Mouse (Mus musculus): ENCODE results near the gene Hormad2. TPM values are rescaled to one million over a fixed set of nuclear protein-coding genes. Genes with fewer than 3 reads are reported as not detected.

The Hormad2 gene
- total RNA-seq (2021) = not detected
- long read RNA-seq, experiment 1 = 0 reads
- long read RNA-seq, experiment 2 = 0 reads

DNA sequence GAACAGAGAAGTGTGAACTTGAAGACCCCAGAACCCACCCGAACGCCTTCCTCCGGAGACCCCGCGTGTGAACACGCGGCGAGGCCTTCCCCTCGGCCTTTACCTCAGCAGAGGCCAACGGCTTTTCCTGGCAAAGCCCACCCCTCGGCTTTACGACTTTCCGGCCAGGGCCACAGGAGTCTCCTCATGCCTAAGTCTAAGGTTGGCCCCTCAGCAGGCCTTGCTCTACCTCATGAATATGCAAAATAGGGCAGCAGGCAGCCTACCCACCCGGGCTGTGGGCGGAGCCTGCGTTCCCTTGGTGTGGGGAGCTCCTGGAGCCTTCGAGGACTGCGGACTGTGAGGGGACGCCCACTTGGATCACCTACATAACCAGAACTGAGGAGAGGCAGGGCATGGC is at the start of gene Hormad2:
Gene Hormad2 (minus strand): TSS at position 128 of the 400 bp plus-strand sequence.
- no peak for DNase-seq (ENCODE audit: low spot score in 2 of 2)

DNA sequence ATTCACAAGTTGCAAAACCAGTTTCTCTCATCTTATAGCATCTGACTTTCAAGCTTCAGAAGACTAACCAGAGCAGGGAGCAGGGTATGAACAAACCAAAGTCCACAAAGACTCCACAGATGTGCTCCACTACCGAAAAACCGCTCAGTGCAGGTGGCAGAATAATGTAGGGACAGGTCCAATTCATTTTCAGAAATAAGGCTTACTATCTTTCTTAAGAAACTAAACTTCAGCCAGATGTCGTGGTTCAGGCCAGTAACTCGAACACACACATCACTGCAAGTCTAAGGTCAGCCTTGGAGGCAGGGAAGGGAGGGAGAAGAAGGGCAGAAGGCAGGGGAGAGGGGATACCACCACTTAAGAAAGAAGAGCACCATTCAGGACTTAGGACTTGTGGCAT is 48.3 kb upstream of the Hormad2 start:
- no peak for DNase-seq (ENCODE audit: low spot score in 2 of 2)

DNA sequence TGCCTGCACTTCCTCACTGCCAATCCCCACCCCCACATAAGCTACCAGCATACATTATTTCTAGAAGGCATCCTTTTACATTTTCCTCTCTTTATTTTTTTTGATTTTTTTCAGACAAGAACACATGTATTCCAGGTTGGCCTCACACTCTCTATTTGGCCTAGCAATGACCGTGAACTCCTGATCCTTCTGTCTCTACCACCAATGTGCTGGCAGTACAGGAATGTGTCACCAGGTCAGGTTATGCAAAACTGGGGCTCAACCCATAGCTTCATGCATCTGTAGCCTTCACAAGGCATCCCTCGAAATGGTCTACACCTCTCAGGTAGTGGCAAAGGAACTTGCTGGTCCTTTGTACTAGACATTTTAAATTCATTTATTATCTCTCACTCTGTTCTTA is 47.9 kb upstream of the Hormad2 start:
- no peak for DNase-seq (ENCODE audit: low spot score in 2 of 2)

DNA sequence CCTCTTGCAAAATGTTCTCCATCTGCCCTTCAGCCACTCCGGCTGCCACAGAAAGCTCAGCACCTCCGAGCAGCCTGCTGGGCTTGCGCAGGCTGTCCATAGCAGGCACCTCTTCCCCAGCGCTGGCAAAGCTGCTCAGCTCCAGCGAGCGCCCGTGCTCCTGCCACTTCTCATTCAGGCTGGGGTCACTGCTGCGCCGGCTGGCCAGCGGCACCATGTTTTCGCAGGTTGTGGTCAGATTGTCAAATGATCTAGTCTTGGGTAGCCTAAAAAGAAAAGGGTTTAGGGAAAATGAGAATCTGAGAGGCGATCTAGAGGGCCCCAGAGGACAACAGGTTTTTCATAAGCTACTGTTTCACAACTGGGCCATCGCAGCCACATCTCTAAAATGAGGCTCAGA is 47.5 kb upstream of the Hormad2 start:
- no peak for DNase-seq (ENCODE audit: low spot score in 2 of 2)

- DNase-seq (ENCODE audit: low spot score in 2 of 2) = peak in 1 of 2 experiments; percentile 46
Observed at GRCm38 (mm10) chr11:4487401-4487965, 46.6 kb upstream of the Hormad2 start.

DNA sequence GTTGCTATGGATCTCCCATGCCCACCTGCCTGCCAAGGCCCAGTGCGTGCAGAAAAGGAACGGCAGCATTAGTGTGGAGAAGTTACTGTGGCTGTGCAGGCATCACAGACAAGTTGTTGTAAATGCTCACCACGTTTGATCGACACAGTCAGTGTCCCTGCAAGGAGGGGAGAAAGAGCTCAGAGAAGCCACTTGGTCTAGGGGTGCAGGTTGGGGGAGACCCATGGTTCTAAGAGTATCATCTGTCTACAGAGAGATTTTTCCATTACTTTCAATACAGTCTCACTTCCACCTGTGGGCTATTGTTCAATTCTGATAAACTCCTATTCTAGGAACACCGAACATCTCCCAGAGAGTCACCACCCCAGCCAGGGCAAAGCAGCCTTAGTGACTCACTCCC is 43.6 kb upstream of the Hormad2 start:
- no peak for DNase-seq (ENCODE audit: low spot score in 2 of 2)

- DNase-seq (ENCODE audit: low spot score in 2 of 2) = no peak
Observed at GRCm38 (mm10) chr11:4482641-4483040, 41.7 kb upstream of the Hormad2 start.

DNA sequence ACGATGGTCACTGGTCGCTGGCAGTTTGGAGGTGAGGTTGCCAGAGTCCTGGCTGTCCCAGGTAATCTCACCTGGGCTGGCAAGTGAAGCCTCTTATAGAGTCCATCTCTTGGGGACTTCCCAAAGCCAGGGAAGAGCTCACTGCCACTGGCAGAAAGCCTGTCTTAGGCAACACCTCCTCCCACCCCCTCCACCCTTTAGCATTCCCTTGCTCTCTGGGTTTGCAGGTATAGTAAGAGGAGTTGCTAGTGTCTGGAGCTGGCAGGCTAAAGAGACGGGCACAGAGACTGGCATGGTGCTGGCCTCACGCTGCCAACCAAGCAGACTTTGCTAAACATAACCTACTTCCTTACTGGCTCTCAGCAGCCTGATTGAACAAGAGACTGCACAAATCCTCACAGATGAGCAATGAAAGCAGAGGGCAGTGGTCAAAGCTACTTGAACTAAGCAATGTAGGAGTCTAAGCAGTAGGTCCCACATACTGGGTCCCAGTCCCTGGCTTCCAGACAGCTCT is 35.3 kb upstream of the Hormad2 start:
- DNase-seq (ENCODE audit: low spot score in 2 of 2) = no peak

DNA sequence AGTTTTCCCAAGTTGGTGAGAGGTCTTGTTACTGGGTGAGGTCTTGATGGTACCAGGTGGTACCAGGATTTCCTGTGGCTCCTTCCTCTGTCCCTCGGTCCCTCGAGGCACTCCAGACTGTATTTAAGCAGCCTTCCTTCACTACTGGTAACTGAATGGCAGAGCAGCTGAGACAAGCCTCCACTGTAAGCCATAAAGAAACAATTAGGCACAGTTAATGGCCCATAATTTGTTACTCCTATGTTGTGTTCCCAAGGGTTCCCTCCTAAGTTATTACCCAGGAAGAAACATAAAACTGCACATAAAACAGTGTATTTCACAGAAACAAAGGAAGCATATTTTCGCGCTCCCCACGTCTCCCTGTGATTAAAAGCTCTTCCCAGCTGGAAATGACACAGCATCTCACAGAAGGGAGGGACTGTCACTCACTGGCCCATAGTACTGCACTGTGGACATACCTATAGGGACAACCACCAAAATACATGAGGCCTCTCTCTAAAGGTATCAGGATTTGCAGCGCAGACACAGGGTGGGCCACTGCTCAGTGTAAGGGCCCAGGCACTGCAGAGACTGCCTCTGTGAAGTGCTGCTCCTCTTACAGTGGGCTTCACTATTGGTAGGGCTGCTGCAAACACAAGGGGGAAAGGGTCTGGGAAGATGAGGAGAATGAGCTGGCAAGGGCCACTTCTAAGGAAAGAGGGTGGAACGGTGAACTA is 31.7 kb upstream of the Hormad2 start:
- no peak for DNase-seq (ENCODE audit: low spot score in 2 of 2)

DNA sequence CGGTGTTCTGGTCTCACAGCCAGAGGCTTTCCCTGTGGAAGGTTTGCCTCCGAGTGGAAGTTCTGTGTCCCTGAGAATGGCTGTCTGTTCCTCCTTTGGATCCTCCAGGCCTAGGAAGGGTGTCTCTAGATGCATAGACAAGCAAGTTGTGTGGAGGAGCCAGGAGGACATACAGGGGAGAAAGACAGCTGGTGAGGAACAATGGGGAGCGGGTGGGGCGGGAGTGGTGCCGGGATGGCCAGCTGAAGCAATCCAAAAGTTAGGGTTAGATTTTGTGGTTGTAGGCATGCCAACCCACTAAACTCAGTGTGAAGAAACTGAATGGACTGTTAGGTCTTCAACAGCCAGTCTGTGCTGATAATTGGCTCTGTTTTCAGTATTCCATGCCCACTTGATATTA is 30.8 kb upstream of the Hormad2 start:
- DNase-seq (ENCODE audit: low spot score in 2 of 2) = no peak

GRCm38 (mm10) chr11:4471251-4471650 is 30.3 kb upstream of the Hormad2 start:
- DNase-seq (ENCODE audit: low spot score in 2 of 2) = no peak

GRCm38 (mm10) chr11:4469091-4469490 is 28.2 kb upstream of the Hormad2 start:
- DNase-seq (ENCODE audit: low spot score in 2 of 2) = no peak

- no peak for DNase-seq (ENCODE audit: low spot score in 2 of 2)
Observed at GRCm38 (mm10) chr11:4467436-4467835, 26.5 kb upstream of the Hormad2 start.

GRCm38 (mm10) chr11:4466191-4466590 is 25.3 kb upstream of the Hormad2 start:
- no peak for DNase-seq (ENCODE audit: low spot score in 2 of 2)

- no peak for DNase-seq (ENCODE audit: low spot score in 2 of 2)
Observed at GRCm38 (mm10) chr11:4464616-4465015, 23.7 kb upstream of the Hormad2 start.

DNA sequence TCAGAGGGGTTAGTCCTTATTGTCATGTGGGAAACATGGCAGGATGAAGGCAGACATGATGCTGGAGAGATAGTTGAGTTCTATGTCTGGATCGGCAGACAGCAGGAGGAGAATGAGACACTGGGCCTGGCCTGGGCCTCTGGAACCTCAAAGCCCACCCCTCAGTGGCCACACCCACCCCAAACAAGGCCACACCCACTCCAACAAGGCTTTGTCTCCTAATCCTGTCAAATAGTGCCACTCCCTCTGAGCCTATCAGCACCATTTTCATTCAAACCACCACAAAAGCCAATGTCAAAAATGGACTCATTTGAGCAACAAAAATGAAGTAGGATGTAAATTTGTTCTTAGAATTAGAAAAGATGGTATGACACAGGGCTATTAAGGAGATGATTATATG is 23.3 kb upstream of the Hormad2 start:
- DNase-seq (ENCODE audit: low spot score in 2 of 2) = no peak

GRCm38 (mm10) chr11:4462868-4463267 is 22.0 kb upstream of the Hormad2 start:
- DNase-seq (ENCODE audit: low spot score in 2 of 2) = no peak

- no peak for DNase-seq (ENCODE audit: low spot score in 2 of 2)
Observed at GRCm38 (mm10) chr11:4461154-4461553, 20.2 kb upstream of the Hormad2 start.

GRCm38 (mm10) chr11:4460615-4461014 is 19.7 kb upstream of the Hormad2 start:
- DNase-seq (ENCODE audit: low spot score in 2 of 2) = no peak

GRCm38 (mm10) chr11:4454895-4455535 is 14.1 kb upstream of the Hormad2 start:
- no peak for DNase-seq (ENCODE audit: low spot score in 2 of 2)

DNA sequence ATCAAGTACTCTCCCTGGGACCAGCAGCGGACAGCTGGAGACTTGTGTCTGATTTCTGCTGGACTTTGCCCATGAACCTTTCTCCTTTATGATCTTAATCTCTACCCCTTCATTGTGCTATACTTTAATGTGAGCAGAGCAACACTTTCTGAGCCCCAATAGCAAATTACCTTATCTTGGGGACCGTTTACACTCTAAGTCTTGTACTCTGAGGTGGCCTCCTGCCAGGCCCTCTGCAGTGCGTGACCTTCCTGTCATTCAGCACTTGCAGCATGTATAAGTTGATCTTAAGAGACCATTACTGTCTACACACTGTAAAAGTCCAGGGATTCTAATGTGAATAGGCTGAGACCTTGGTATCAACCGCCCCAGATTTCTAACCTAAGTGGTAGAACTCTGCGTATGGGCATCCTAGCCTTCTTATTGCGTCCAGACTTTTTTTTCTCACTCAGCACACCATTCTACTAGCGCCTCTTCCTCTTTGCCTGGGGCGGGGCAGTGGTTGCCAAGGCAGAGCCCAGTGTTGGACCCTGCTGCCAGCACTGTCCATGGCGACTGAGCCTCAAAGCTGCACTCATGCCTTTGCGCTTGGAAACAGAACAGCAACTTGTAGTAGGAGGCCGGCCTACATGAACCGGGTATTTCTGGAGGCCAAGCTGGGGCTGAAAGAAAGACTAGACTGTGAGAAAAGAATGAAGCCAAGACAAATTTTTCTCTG is 11.7 kb upstream of the Hormad2 start:
- DNase-seq (ENCODE audit: low spot score in 2 of 2) = no peak

- DNase-seq (ENCODE audit: low spot score in 2 of 2) = peak; percentile 66 to 74
Observed at GRCm38 (mm10) chr11:4451116-4451515, 10.2 kb upstream of the Hormad2 start.

Data from layer of hippocampus, postnatal 14 days (tissue).